Mouse (Mus musculus): ENCODE data around the gene Rb1. TPM values are rescaled to one million over a fixed set of nuclear protein-coding genes. Genes with fewer than 3 reads are reported as not detected.

The Rb1 gene
- total RNA-seq, 2 experiments from 2014 or later, result 27.4 to 33.2 TPM

Small RNA genes within 50 kb of the gene (microRNA-seq; reads per million reads assigned to microRNA genes)
- not detected for gene Mir687

Other genes with a start within 250 kb of the Rb1 start
- 10 to 100 TPM; 18.4 to 22.9 TPM for gene Rcbtb2, start 202.8 kb downstream of the Rb1 start, total RNA-seq (2021)
- 1 to 10 TPM; 1.3 to 1.6 TPM for gene Lpar6, start 87.9 kb downstream of the Rb1 start, total RNA-seq (2021)
- 100 to 1,000 TPM; 725 to 789 TPM for gene Itm2b, start 59.5 kb upstream of the Rb1 start, total RNA-seq (2021)
- 10 to 100 TPM; 28.4 to 28.7 TPM for gene Med4, start 184.2 kb upstream of the Rb1 start, total RNA-seq (2021)
- gene Sucla2, start 199.5 kb upstream of the Rb1 start, total RNA-seq (2021), result 100 to 1,000 TPM; 143 TPM
- 1 to 10 TPM; 5.2 to 6.5 TPM for gene Nudt15, start 222.4 kb upstream of the Rb1 start, total RNA-seq (2021)